Mouse (Mus musculus) stomach, embryonic 15.5 days (tissue): ENCODE data around the gene Golph3. TPM values are rescaled to one million over a fixed set of nuclear protein-coding genes. Genes with fewer than 3 reads are reported as not detected.
"Not testable (repeated sequence)": the region's sequence is repeated elsewhere in the genome, so short reads cannot be mapped to it uniquely, and the experiment has no call there.

Experiments
- ATAC-seq: fragments of 200-750 bp; cut with Nextera tagmentation; 2 replicates; pipeline ENCODE4 v1.8.0; 2017; ENCODE audit warnings: low read depth, moderate number of reproducible peaks, moderate TSS enrichment; ENCODE audit not compliant: insufficient read depth, low FRiP score
- H3K27ac ChIP-seq: fragments of 300-500 bp; sonication (generic); 2 replicates; pipeline ENCODE4 v1.5.1; 2015; ENCODE audit warnings: mild to moderate bottlenecking, inconsistent platforms
- H3K27me3 ChIP-seq: fragments of 300-500 bp; sonication (generic); replicated peaks from 2 replicates; pipeline ENCODE4 v1.6.1; 2015; ENCODE audit warnings: inconsistent platforms
- H3K36me3 ChIP-seq: fragments of 300-500 bp; sonication (generic); 2 replicates; pipeline ENCODE4 v1.6.1; 2015; ENCODE audit warnings: inconsistent platforms
- H3K4me1 ChIP-seq: fragments of 300-500 bp; sonication (generic); 2 replicates; pipeline ENCODE4 v1.6.1; 2015; ENCODE audit warnings: inconsistent platforms
- H3K4me2 ChIP-seq: fragments of 300-500 bp; sonication (generic); 2 replicates; pipeline ENCODE4 v1.6.1; 2015; ENCODE audit warnings: mild to moderate bottlenecking, inconsistent platforms
- H3K4me3 ChIP-seq: fragments of 300-500 bp; sonication (generic); replicated peaks from 2 replicates; pipeline ENCODE4 v1.5.1; 2015; ENCODE audit warnings: inconsistent platforms
- H3K9ac ChIP-seq: fragments of 300-500 bp; sonication (generic); 2 replicates; pipeline ENCODE4 v1.6.1; 2015; ENCODE audit warnings: inconsistent platforms
- H3K9me3 ChIP-seq: fragments of 300-500 bp; sonication (generic); 2 replicates; pipeline ENCODE4 v1.6.1; 2016; ENCODE audit warnings: inconsistent platforms
- WGBS: fragments of 180-500 bp; shearing (Covaris S2); methylation state at CpG from one replicate; pipeline ENCODE4 v1.1.7; 2015; 5-methylcytosine and 5-hydroxymethylcytosine counted together
- polyA plus RNA-seq: library from polyadenylated mRNA; unstranded; fragments of >200 nt; fragmentation: Nextera tagmentation; extraction: Ambion mirVana; gene quantifications from 2 replicates; pipeline ENCODE4 v1.2.1, GENCODE M21; 2015

Golph3 gene
- polyA plus RNA-seq, 1 experiment from 2014 or later, result 91.4 TPM

DNA sequence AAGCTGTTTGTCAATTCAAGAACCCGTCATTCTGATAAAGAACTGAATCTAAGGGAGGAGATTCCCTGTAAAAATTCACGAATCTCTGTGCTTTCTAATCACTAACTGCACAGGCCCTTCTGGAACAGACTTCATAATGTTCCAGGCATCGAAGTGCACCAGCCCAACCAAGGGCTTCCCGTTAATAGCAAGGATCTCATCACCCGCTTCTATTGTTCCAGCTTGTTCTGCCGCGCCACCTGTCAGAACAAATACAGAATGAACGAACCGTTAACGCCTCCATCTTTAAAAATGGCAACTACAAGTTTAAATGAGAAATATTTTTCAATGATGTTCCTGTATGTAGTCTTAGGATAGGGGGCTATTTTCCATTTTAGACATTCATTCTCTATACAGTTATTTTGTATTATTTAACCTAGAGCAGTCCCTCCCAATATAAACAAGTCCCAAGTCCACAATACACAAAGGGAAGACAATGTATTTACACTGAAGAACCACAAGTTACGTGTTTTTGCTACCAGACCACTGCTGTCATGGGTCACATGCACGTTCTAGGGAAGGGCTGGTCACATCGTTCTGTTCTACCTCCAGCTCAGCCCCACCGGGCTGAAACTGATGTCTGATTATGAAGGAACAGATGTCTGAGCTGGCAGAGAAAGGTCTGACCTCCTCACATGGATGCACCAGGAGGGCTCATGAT is 40.9 kb downstream of the Golph3 start:
- 85% methylated on average over 14 of the region's 14 CpGs for WGBS
- no peak for ATAC-seq
- H3K27ac ChIP-seq, result no peak overlapping the region

GRCm38 (mm10) chr15:12362701-12363040 is 41.4 kb downstream of the Golph3 start:
- Histone ChIP-seq H3K27me3 (no peaks in the 10 kb centered on the region), H3K4me2 (no peak overlapping the region), H3K36me3 (0 out of 2 replicates have a peak, but pooled peaks cover 8% of the 10 kb centered on the region), H3K4me1 (no peaks in the 10 kb centered on the region), H3K9me3 (no peaks in the 10 kb centered on the region), H3K9ac (no peak overlapping the region), H3K4me3 (no peak overlapping the region), H3K27ac (no peak overlapping the region)
- ATAC-seq, result no peak
- WGBS, result 85% methylated on average over 6 of the region's 6 CpGs

More for the DNA sequence above, 40.9 kb downstream of the Golph3 start:
- no peak overlapping the region for H3K9ac ChIP-seq
- H3K4me2 ChIP-seq, result no peak overlapping the region
- H3K4me1 ChIP-seq, result no peaks in the 10 kb centered on the region
- H3K9me3 ChIP-seq, result no peaks in the 10 kb centered on the region
- H3K36me3 ChIP-seq, result 0 out of 2 replicates have a peak, but pooled peaks cover 8% of the 10 kb centered on the region
- no peaks in the 10 kb centered on the region for H3K27me3 ChIP-seq
- no peak overlapping the region for H3K4me3 ChIP-seq

DNA sequence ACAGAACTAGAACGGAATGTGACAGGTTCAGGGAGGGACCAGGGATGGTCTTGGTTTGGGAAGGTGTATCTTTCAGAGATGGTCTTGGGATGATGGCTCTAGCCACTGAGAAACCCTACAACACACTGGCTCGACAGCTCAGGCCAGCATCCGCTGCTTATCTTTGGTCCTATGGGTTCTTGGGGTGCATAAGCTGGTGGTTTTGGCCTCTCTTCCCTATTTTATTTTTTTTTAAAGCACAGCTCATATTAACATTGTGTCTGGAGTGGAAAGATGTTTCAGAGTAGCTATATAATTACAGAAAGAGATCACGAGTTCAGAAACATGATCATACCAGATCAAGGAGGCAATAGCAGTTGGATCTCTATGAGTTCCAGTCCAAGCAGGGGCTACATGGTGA is 42.8 kb downstream of the Golph3 start:
- H3K36me3 ChIP-seq, result 0 out of 2 replicates have a peak, but pooled peaks cover 8% of the 10 kb centered on the region
- H3K9ac ChIP-seq, result no peak overlapping the region
- H3K9me3 ChIP-seq, result no peaks in the 10 kb centered on the region
- H3K27me3 ChIP-seq, result no peaks in the 10 kb centered on the region
- H3K27ac ChIP-seq, result no peak overlapping the region
- no peak overlapping the region for H3K4me3 ChIP-seq
- 80% methylated on average over 4 of the region's 4 CpGs for WGBS
- no peak for ATAC-seq
- no peaks in the 10 kb centered on the region for H3K4me1 ChIP-seq
- H3K4me2 ChIP-seq, result no peak overlapping the region

DNA sequence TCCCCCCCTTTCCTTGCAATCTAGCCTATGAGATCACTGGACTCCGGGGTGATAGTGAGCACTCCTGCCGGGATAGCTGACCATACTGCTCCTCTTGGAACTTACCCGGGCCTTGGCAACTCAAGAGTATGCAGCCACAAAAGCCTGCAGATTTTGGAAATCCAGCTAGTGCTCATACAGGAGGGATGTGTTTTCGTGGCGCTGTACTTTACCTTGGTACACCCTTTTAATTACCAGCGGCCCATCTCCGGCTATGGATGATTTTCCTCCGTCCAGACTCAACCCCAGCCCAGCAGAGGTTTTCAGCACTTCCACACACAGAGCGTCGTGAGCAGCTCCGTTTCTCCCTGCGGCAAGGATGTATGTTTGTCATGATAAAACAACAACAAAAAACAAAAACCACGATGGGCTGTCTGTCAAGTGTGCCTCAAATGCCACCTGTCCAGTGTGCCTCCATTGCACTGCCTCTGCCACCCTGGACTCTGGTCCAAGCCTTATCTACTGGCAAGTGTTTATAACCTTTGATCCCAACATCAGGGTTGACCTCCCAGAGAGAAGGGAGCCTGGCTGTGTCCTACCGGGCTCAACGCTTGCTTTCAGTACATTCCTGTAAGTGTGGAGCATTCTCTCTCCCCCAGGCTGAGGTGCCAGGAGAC is 44.3 kb downstream of the Golph3 start:
- Histone ChIP-seq H3K36me3 (0 out of 2 replicates have a peak, but pooled peaks cover 8% of the 10 kb centered on the region), H3K4me2 (no peak overlapping the region), H3K9me3 (no peaks in the 10 kb centered on the region), H3K27ac (no peak overlapping the region), H3K4me3 (no peak overlapping the region), H3K27me3 (no peaks in the 10 kb centered on the region), H3K9ac (no peak overlapping the region), H3K4me1 (no peaks in the 10 kb centered on the region)
- ATAC-seq, result no peak
- 74% methylated on average over 15 of the region's 15 CpGs for WGBS

- Histone ChIP-seq H3K36me3 (0 out of 2 replicates have a peak, but pooled peaks cover 8% of the 10 kb centered on the region), H3K4me2 (no peak overlapping the region), H3K27ac (no peak overlapping the region), H3K27me3 (no peaks in the 10 kb centered on the region), H3K4me3 (no peak overlapping the region), H3K9me3 (no peaks in the 10 kb centered on the region), H3K9ac (no peak overlapping the region), H3K4me1 (no peaks in the 10 kb centered on the region)
- ATAC-seq, result no peak
- 53% methylated on average over 3 of the region's 3 CpGs for WGBS
Measured at GRCm38 (mm10) chr15:12366072-12366469, 44.8 kb downstream of the Golph3 start.

GRCm38 (mm10) chr15:12366580-12367305 is 45.5 kb downstream of the Golph3 start:
- H3K9ac ChIP-seq, H3K4me1 ChIP-seq, ATAC-seq, H3K9me3 ChIP-seq, H3K4me3 ChIP-seq, H3K36me3 ChIP-seq, H3K27me3 ChIP-seq, H3K4me2 ChIP-seq: not testable (repeated sequence)
- 89% methylated on average over 11 of the region's 11 CpGs for WGBS
- H3K27ac ChIP-seq, result peak overlapping the region; percentile 71

- H3K9me3 ChIP-seq, result no peaks in the 10 kb centered on the region
- H3K36me3 ChIP-seq, result peaks cover 13% of the 10 kb centered on the region; the same call in 1 of the 2 replicates
- ATAC-seq, result peak; percentile 92
- 44% methylated on average over 13 of the region's 13 CpGs for WGBS
- peak overlapping the region; percentile 71 for H3K27ac ChIP-seq
- no peak overlapping the region for H3K4me2 ChIP-seq
- H3K9ac ChIP-seq, result no peak overlapping the region
- H3K4me3 ChIP-seq, result no peak overlapping the region
- peaks cover 3% of the 10 kb centered on the region for H3K4me1 ChIP-seq
- no peaks in the 10 kb centered on the region for H3K27me3 ChIP-seq
Measured at GRCm38 (mm10) chr15:12367306-12368080, 46.2 kb downstream of the Golph3 start.

- Histone ChIP-seq H3K4me2 (no peak overlapping the region), H3K4me3 (no peak overlapping the region), H3K27ac (peak overlapping the region; percentile 58; the same call in 1 of the 2 replicates), H3K9ac (no peak overlapping the region), H3K9me3 (no peaks in the 10 kb centered on the region), H3K36me3 (peaks cover 10% of the 10 kb centered on the region; the same call in 1 of the 2 replicates), H3K27me3 (no peaks in the 10 kb centered on the region), H3K4me1 (peaks cover 3% of the 10 kb centered on the region)
- 87% methylated on average over 11 of the region's 11 CpGs for WGBS
- ATAC-seq, result no peak
Measured at GRCm38 (mm10) chr15:12368357-12368756, 47.1 kb downstream of the Golph3 start.

GRCm38 (mm10) chr15:12368850-12369249 is 47.6 kb downstream of the Golph3 start:
- Histone ChIP-seq H3K36me3 (peaks cover 10% of the 10 kb centered on the region; the same call in 1 of the 2 replicates), H3K4me1 (peaks cover 3% of the 10 kb centered on the region), H3K9ac (no peak overlapping the region), H3K27me3 (no peaks in the 10 kb centered on the region), H3K27ac (no peak overlapping the region), H3K4me2 (no peak overlapping the region), H3K4me3 (no peak overlapping the region), H3K9me3 (no peaks in the 10 kb centered on the region)
- ATAC-seq, result no peak
- 82% methylated on average over 4 of the region's 4 CpGs for WGBS

GRCm38 (mm10) chr15:12370096-12370495 is 48.8 kb downstream of the Golph3 start:
- no peak for ATAC-seq
- Histone ChIP-seq H3K36me3 (peaks cover 10% of the 10 kb centered on the region; the same call in 1 of the 2 replicates), H3K9ac (no peak overlapping the region), H3K27ac (no peak overlapping the region), H3K9me3 (no peaks in the 10 kb centered on the region), H3K4me1 (peaks cover 8% of the 10 kb centered on the region), H3K4me3 (no peak overlapping the region), H3K27me3 (no peaks in the 10 kb centered on the region), H3K4me2 (no peak overlapping the region)
- 95% methylated on average over 3 of the region's 3 CpGs for WGBS

DNA sequence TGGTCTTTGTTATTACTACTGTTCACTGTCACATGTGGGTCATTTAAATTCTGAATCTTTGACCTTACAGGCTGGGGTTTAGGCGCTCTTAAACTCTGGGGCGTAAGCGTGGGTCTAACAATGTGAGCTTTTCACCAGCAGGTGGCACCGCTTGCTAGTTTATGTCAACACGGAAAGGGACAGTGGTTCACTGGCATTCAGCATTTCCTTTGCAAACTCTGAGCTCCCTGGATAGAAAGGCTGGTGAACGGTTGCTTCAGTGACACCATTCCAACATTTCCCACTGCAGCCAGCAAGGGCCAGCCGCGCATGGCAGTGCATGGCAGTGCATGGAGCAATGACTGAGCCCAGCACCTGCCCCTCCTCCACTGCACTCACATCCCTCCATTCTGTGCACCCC is 49.9 kb downstream of the Golph3 start:
- Histone ChIP-seq H3K27me3 (no peaks in the 10 kb centered on the region), H3K4me2 (no peak overlapping the region), H3K36me3 (peaks cover 7% of the 10 kb centered on the region; the same call in 1 of the 2 replicates), H3K27ac (no peak overlapping the region), H3K4me3 (no peak overlapping the region), H3K4me1 (peaks cover 18% of the 10 kb centered on the region), H3K9me3 (no peaks in the 10 kb centered on the region), H3K9ac (no peak overlapping the region)
- 9% methylated on average over 8 of the region's 8 CpGs for WGBS
- ATAC-seq, result no peak
